Mouse (Mus musculus) heart, postnatal 0 days (tissue): ENCODE results near the gene Cnih1.

ENCODE experiments used
- CTCF ChIP-seq: IDR thresholded peaks from 2 replicates; pipeline ENCODE4 v1.5.1; 2016; ENCODE audit warnings: antibody characterized with exemption, control low read depth, low read depth
- EP300 ChIP-seq: IDR thresholded peaks from 2 replicates; pipeline ENCODE4 v1.6.1; 2016; ENCODE audit warnings: antibody characterized with exemption, low read depth

- no peak for TF ChIP-seq CTCF
- TF ChIP-seq EP300: no peak
These were observed 292 bp upstream of the Cnih1 start for GRCm38 (mm10) chr14:46788505-46788901.
